Mouse (Mus musculus): ENCODE results near the gene Ces1d. TPM values are rescaled to one million over a fixed set of nuclear protein-coding genes. Genes with fewer than 3 reads are reported as not detected.

Ces1d gene
- polyA plus RNA-seq, 1 experiment from 2014 or later = 0.11 TPM

- Histone ChIP-seq H3K36me3 (no peaks in the 10 kb centered on the region), H3K27ac (replicated peaks) (no peak within 1 kb of the TSS), H3K27me3 (no peaks in the 10 kb centered on the region), H3K4me1 (no peaks in the 10 kb centered on the region), H3K9me3 (no peaks in the 10 kb centered on the region), H3K4me2 (replicated peaks) (no peak within 1 kb of the TSS), H3K4me3 (no peak within 1 kb of the TSS), H3K9ac (replicated peaks) (no peak within 1 kb of the TSS)
- 85% methylated on average over 3 of the region's 3 CpGs for WGBS
- no peak for ATAC-seq (ENCODE audit: low FRiP score, low read depth)
Measured at GRCm38 (mm10) chr8:93131233-93131980, 66.2 kb downstream of the Ces1d start, which contains the start of gene Ces1c. Ces1c (minus strand) TSS chr8:93131283.

GRCm38 (mm10) chr8:93126476-93126875, 71.2 kb downstream of the Ces1d start:
- Histone ChIP-seq H3K9me3 (no peaks in the 10 kb centered on the region), H3K27ac (replicated peaks) (no peak overlapping the region), H3K4me1 (no peaks in the 10 kb centered on the region), H3K9ac (replicated peaks) (no peak overlapping the region), H3K27me3 (no peaks in the 10 kb centered on the region), H3K4me2 (replicated peaks) (no peak overlapping the region), H3K36me3 (no peaks in the 10 kb centered on the region), H3K4me3 (no peak overlapping the region)
- no peak for ATAC-seq (ENCODE audit: low FRiP score, low read depth)
- WGBS = 71% methylated on average over 2 of the region's 2 CpGs

- WGBS = 91% methylated on average over 1 of the region's 1 CpGs
- Histone ChIP-seq H3K4me2 (replicated peaks) (no peak overlapping the region), H3K4me1 (no peaks in the 10 kb centered on the region), H3K36me3 (no peaks in the 10 kb centered on the region), H3K27ac (replicated peaks) (no peak overlapping the region), H3K27me3 (no peaks in the 10 kb centered on the region), H3K9me3 (no peaks in the 10 kb centered on the region), H3K9ac (replicated peaks) (no peak overlapping the region), H3K4me3 (no peak overlapping the region)
- no peak for ATAC-seq (ENCODE audit: low FRiP score, low read depth)
Measured at GRCm38 (mm10) chr8:93122005-93122404, 75.6 kb downstream of the Ces1d start.

Other genes with a start within 250 kb of the Ces1d start
- 0.17 and 0.18 TPM in 2 replicates for gene Slc6a2, start 237.8 kb downstream of the Ces1d start, polyA plus RNA-seq (2016; fragmentation: Nextera tagmentation; extraction: Ambion mirVana)
- not detected in 2 replicates for gene Ces1a, start 149.6 kb downstream of the Ces1d start, polyA plus RNA-seq (2016; fragmentation: Nextera tagmentation; extraction: Ambion mirVana)
- not detected in 2 replicates for gene Ces1b, start 117.8 kb downstream of the Ces1d start, polyA plus RNA-seq (2016; fragmentation: Nextera tagmentation; extraction: Ambion mirVana)
- gene Ces1c, start 66.6 kb downstream of the Ces1d start, polyA plus RNA-seq (2016; fragmentation: Nextera tagmentation; extraction: Ambion mirVana) = not detected in 2 replicates
- not detected in 2 replicates for gene Ces1e, start 31.8 kb upstream of the Ces1d start, polyA plus RNA-seq (2016; fragmentation: Nextera tagmentation; extraction: Ambion mirVana)
- gene Ces1f, start 81.9 kb upstream of the Ces1d start, polyA plus RNA-seq (2016; fragmentation: Nextera tagmentation; extraction: Ambion mirVana) = not detected in 2 replicates
- gene Ces1g, start 139.5 kb upstream of the Ces1d start, polyA plus RNA-seq (2016; fragmentation: Nextera tagmentation; extraction: Ambion mirVana) = not detected in 2 replicates
- gene Ces1h, start 181.9 kb upstream of the Ces1d start, polyA plus RNA-seq (2016; fragmentation: Nextera tagmentation; extraction: Ambion mirVana) = not detected in 2 replicates

Measured in midbrain, embryonic 12.5 days (tissue).